Mouse (Mus musculus) forebrain, embryonic 11.5 days (tissue): ENCODE results near the gene Lsm10. TPM values are rescaled to one million over a fixed set of nuclear protein-coding genes. Genes with fewer than 3 reads are reported as not detected.

Source experiments
- ATAC-seq: fragments of 200-750 bp; cut with Nextera tagmentation; replicated peaks from 2 replicates; pipeline ENCODE4 v1.8.0; 2017; ENCODE audit warnings: moderate TSS enrichment; ENCODE audit not compliant: low FRiP score
- DNase-seq: peaks from one replicate; pipeline ENCODE4 v3.0.0-alpha.2; 2017; ENCODE audit warnings: low spot score
- H3K27ac ChIP-seq: fragments of 300-500 bp; sonication (generic); 2 replicates; pipeline ENCODE4 v1.5.1; 2014; ENCODE audit warnings: low read depth, low read length
- H3K27me3 ChIP-seq: fragments of 300-500 bp; sonication (generic); 2 replicates; pipeline ENCODE4 v1.6.1; 2014; ENCODE audit warnings: mild to moderate bottlenecking, low read length, mixed read lengths; ENCODE audit not compliant: control insufficient read depth, insufficient read depth
- H3K36me3 ChIP-seq: fragments of 300-500 bp; sonication (generic); 2 replicates; pipeline ENCODE4 v1.6.1; 2014; ENCODE audit warnings: mild to moderate bottlenecking, low read length, moderate library complexity, mixed read lengths; ENCODE audit not compliant: control insufficient read depth, insufficient read depth
- H3K4me1 ChIP-seq: fragments of 300-500 bp; sonication (generic); replicated peaks from 2 replicates; pipeline ENCODE4 v1.6.1; 2014; ENCODE audit warnings: low read length, mixed read lengths; ENCODE audit not compliant: control insufficient read depth, insufficient read depth
- H3K4me2 ChIP-seq: fragments of 300-500 bp; sonication (generic); 2 replicates; pipeline ENCODE4 v1.6.1; 2014; ENCODE audit warnings: low read depth, mild to moderate bottlenecking, low read length, moderate library complexity, mixed read lengths; ENCODE audit not compliant: severe bottlenecking
- H3K4me3 ChIP-seq: fragments of 300-500 bp; sonication (generic); 2 replicates; pipeline ENCODE4 v1.5.1; 2014; ENCODE audit warnings: low read depth, low read length
- H3K9ac ChIP-seq: fragments of 300-500 bp; sonication (generic); 2 replicates; pipeline ENCODE4 v1.6.1; 2014; ENCODE audit warnings: low read length
- H3K9me3 ChIP-seq: fragments of 300-500 bp; sonication (generic); 2 replicates; pipeline ENCODE4 v1.6.1; 2016; ENCODE audit warnings: low read length, mixed read lengths; ENCODE audit not compliant: control insufficient read depth
- WGBS: fragments of 180-500 bp; shearing (Covaris S2); extraction: QIAGEN DNeasy Blood & Tissue Kit; methylation state at CpG from one replicate; pipeline ENCODE4 v1.1.7; 2014; 5-methylcytosine and 5-hydroxymethylcytosine counted together
- polyA plus RNA-seq: library from polyadenylated mRNA; unstranded; fragments of >200 nt; fragmentation: Nextera tagmentation; extraction: Ambion mirVana; gene quantifications from 2 replicates; pipeline ENCODE4 v1.2.1, GENCODE M21; 2014

Lsm10 gene
- polyA plus RNA-seq, 1 experiment from 2014 or later = 44.4 TPM

DNA sequence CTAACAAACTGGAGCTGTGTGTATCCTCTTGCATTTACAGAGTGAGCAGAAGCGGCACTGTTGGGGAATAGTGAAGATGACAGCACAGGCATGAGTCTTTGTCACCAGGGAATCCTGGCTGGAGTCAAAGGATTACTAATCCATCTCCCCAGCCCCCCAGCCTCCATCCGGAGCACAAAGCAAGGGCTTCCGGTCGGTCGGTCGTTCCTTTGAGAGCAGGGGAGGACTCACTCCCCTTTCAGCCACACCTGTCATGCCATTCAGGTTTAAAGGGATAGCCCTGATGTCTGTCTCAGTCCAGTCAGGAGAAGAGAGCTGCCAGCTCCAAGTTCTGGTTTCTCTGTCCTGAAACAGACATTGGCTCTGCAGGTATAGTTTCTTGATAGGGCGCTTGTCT lies 14.7 kb downstream of the Lsm10 start:
- no peak for DNase-seq
- no peak overlapping the region for H3K4me3 ChIP-seq
- 18% methylated on average over 7 of the region's 7 CpGs for WGBS
- H3K4me2 ChIP-seq = no peak overlapping the region
- H3K27me3 ChIP-seq = no peaks in the 10 kb centered on the region
- no peaks in the 10 kb centered on the region for H3K36me3 ChIP-seq
- ATAC-seq = no peak
- no peaks in the 10 kb centered on the region for H3K9me3 ChIP-seq
- peaks cover 16% of the 10 kb centered on the region; the same call in 1 of the 2 replicates for H3K4me1 ChIP-seq
- peak overlapping the region; percentile 20 for H3K9ac ChIP-seq
- H3K27ac ChIP-seq = peak overlapping the region; percentile 25

DNA sequence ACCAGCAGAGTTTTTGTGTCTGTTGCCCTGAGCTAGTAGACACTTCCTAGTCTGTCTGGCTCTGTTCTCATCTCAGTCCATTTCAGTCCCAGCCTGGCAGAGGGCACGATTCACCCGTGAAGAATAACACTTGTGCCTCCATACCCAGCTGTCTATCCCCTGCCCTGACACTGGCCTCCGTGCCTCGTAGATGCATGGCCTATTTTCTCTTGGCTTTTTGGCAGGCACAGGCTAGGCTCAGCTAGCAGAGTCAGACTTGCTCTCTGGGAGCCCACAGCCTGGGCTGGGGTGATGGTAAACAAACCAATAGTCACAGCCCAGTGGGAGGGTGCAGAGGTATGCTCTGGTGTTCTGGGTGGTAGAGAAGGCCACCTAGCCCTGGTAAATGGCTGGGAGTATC lies 16.8 kb downstream of the Lsm10 start:
- no peak for DNase-seq
- Histone ChIP-seq H3K4me1 (peaks cover 12% of the 10 kb centered on the region; the same call in 1 of the 2 replicates), H3K4me3 (no peak overlapping the region), H3K9me3 (no peaks in the 10 kb centered on the region), H3K27ac (no peak overlapping the region), H3K27me3 (no peaks in the 10 kb centered on the region), H3K36me3 (no peaks in the 10 kb centered on the region), H3K9ac (no peak overlapping the region), H3K4me2 (no peak overlapping the region)
- 87% methylated on average over 4 of the region's 4 CpGs for WGBS
- ATAC-seq = no peak

DNA sequence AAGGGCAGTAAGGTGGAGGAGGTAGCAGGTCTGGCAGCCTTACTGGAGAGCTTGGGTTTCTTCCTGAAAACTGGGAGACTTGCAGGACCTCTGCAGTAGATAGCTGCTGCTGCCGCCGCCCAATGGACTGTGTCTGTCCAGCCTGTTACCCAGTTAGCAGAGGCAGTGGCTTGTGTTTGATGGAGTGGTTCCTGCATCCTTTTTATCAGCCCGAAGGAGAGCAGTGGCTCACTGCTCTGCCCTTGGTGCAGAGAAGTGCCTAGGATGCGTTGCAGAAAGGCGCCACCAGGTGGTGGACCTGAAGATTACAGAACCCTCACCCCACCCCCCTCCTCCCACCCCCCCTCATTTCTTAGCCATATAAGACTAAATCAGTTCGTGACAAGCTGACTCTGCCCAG lies 17.5 kb downstream of the Lsm10 start:
- H3K36me3 ChIP-seq = no peaks in the 10 kb centered on the region
- H3K4me1 ChIP-seq = peaks cover 12% of the 10 kb centered on the region; the same call in 1 of the 2 replicates
- H3K9me3 ChIP-seq = no peaks in the 10 kb centered on the region
- DNase-seq = peak; percentile 77
- no peak overlapping the region for H3K4me2 ChIP-seq
- no peak overlapping the region for H3K27ac ChIP-seq
- no peak for ATAC-seq
- H3K27me3 ChIP-seq = no peaks in the 10 kb centered on the region
- H3K4me3 ChIP-seq = no peak overlapping the region
- H3K9ac ChIP-seq = no peak overlapping the region
- WGBS = 28% methylated on average over 6 of the region's 6 CpGs

DNA sequence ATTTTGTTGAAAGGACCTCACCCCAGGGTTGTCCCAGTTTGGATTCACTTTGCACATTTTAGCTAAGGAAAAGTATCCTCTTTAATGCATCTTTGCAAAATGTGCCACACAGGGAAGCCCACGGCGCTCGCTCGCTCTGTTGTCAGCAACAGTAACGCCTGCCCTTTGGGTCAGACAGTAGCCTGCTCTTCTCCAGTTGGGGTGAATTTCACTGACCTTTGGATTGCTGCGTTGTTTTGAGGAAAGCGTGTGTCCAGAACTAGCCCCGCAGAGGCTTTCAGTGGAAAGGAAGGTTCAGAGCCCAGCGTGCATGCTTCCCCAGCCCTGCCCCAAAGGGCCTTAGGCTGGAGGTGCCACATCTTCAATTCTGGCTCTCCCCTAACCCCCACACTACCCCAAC lies 19.0 kb downstream of the Lsm10 start:
- Histone ChIP-seq H3K36me3 (no peaks in the 10 kb centered on the region), H3K4me1 (peaks cover 9% of the 10 kb centered on the region; the same call in 1 of the 2 replicates), H3K9me3 (no peaks in the 10 kb centered on the region), H3K9ac (no peak overlapping the region), H3K27ac (no peak overlapping the region), H3K4me3 (no peak overlapping the region), H3K27me3 (no peaks in the 10 kb centered on the region), H3K4me2 (no peak overlapping the region)
- 92% methylated on average over 9 of the region's 9 CpGs for WGBS
- ATAC-seq = no peak
- DNase-seq = no peak

DNA sequence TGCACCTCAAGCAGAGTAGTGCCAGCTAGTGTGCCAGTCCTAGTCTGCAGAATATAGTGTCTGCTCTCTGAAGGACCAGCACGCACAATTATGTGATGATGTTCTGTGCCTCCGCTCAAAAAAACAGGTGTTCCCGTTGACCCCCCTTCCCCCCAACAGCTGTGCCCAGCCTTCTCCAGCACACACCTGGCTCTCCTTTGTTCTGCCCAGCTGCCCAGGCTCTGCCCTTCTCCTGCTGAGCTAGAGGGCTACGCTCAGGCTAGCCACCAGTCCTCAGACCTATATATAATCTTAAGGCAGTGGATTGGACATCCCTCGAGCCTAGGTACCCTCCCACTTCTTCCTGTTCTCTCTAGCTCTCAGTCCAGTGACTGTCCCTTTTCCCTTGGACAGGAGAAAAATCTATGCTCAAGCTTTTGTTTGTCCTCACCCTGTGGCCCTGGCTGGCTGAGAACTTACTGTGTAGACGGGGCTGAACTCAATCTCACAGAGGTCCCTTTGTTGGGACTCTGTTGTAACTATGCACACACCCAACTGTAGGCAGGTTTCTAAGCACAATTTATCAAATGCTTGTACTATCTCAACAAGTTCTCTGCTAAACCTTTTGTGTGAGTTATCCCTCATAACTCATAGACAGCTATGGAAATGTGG lies 19.6 kb downstream of the Lsm10 start:
- Histone ChIP-seq H3K4me2 (no peak overlapping the region), H3K27me3 (no peaks in the 10 kb centered on the region), H3K4me1 (peaks cover 4% of the 10 kb centered on the region; the same call in 1 of the 2 replicates), H3K4me3 (no peak overlapping the region), H3K9me3 (no peaks in the 10 kb centered on the region), H3K36me3 (no peaks in the 10 kb centered on the region), H3K27ac (no peak overlapping the region), H3K9ac (no peak overlapping the region)
- ATAC-seq (no peak), DNase-seq (no peak)
- 81% methylated on average over 6 of the region's 6 CpGs for WGBS

DNA sequence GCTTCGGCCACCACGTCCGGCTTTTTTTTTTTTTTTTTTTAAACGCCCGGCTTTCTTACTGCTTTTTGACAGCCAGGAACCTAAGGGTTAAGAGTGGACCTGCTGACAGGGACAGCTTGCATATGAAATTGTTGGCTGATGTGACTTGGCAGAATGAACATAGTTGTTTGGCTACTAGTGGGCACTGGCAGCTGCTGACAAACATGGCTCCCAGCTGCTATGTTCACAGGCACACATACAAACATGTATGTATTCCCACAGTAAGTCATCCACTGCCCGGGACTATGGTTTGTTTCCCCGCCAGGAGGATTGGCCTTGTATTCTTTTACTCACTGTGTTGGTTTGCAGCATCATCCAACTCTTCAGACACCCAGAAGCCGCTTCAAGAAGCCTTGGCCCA lies 20.7 kb downstream of the Lsm10 start:
- Histone ChIP-seq H3K4me2 (no peak overlapping the region), H3K27ac (no peak overlapping the region), H3K4me3 (no peak overlapping the region), H3K27me3 (no peaks in the 10 kb centered on the region), H3K9ac (no peak overlapping the region), H3K36me3 (no peaks in the 10 kb centered on the region), H3K9me3 (peaks cover 3% of the 10 kb centered on the region; the same call in 1 of the 2 replicates), H3K4me1 (no peaks in the 10 kb centered on the region)
- no peak for DNase-seq
- no peak for ATAC-seq
- WGBS = 92% methylated on average over 8 of the region's 8 CpGs

DNA sequence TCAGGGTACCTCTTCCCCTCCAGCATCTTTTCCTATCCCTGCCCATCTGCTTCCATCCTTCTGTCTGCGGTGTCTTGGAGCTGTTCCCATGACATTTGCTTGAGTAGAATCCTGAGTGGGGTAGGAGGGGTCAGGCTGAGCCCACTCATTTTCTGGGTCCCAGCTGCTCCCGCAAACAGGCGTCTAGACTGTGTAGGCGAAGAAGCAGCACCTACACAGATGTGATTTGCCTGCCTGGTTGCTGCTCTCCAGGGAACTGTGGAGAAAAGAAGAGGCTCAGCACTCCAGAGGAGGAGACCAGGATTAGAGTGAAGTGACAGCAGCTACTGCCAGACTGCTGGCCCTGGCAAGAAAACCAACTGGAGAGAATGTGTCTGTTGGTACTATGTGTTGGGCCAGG lies 22.2 kb downstream of the Lsm10 start:
- Histone ChIP-seq H3K4me3 (no peak overlapping the region), H3K4me1 (no peaks in the 10 kb centered on the region), H3K4me2 (no peak overlapping the region), H3K27ac (no peak overlapping the region), H3K9me3 (peaks cover 3% of the 10 kb centered on the region; the same call in 1 of the 2 replicates), H3K36me3 (no peaks in the 10 kb centered on the region), H3K9ac (no peak overlapping the region), H3K27me3 (no peaks in the 10 kb centered on the region)
- ATAC-seq (no peak), DNase-seq (no peak)
- WGBS = 92% methylated on average over 4 of the region's 4 CpGs

DNA sequence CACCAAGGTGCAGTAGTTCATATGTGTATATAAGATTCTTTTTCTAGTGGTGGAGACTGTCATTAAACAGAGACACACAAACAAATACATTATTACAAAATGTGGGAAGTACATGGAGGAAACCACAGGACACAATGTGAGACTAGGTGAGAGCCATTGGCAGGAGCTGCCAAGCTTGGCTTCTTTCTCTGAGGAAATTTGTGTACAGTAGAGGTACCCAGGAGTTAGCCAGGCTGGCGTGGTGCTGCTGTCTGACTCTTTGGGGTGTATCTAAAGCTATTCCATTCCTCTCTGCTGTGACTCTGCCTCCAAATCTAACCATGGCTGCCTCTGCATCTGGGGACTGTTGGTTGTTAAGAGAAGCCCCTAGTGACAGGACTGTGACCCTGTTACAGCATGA lies 22.6 kb downstream of the Lsm10 start:
- H3K4me3 ChIP-seq = no peak overlapping the region
- H3K27me3 ChIP-seq = no peaks in the 10 kb centered on the region
- no peaks in the 10 kb centered on the region for H3K4me1 ChIP-seq
- H3K9me3 ChIP-seq = peaks cover 3% of the 10 kb centered on the region; the same call in 1 of the 2 replicates
- H3K27ac ChIP-seq = no peak overlapping the region
- DNase-seq (no peak), ATAC-seq (no peak)
- 61% methylated on average over 1 of the region's 1 CpGs for WGBS
- no peak overlapping the region for H3K9ac ChIP-seq
- H3K36me3 ChIP-seq = no peaks in the 10 kb centered on the region
- no peak overlapping the region for H3K4me2 ChIP-seq

DNA sequence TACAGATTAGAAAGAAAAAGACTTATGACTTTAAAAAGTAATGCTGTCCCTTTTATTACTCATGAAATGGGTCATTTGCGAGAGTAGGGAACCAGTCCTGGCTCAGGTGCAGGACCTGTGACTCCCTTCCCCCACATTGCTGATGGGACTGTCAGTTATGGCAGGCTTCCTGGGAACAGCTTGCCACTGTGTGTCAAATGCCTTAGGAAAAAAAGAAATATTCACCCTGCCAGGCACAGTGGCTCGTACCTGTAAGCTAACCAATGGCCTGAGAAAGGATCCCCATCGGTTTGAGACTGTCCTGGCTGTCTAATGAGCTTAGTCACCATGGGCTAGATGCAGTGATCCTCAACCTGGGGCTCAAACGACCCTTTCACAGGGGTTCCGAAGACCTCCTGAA lies 23.6 kb downstream of the Lsm10 start:
- H3K36me3 ChIP-seq = peaks cover 3% of the 10 kb centered on the region; the same call in 1 of the 2 replicates

More for the DNA sequence above, 23.6 kb downstream of the Lsm10 start:
- Histone ChIP-seq H3K4me2 (no peak overlapping the region), H3K4me1 (no peaks in the 10 kb centered on the region), H3K4me3 (no peak overlapping the region), H3K9ac (no peak overlapping the region), H3K27ac (no peak overlapping the region), H3K9me3 (peaks cover 3% of the 10 kb centered on the region; the same call in 1 of the 2 replicates), H3K27me3 (no peaks in the 10 kb centered on the region)
- 92% methylated on average over 5 of the region's 5 CpGs for WGBS
- ATAC-seq (no peak), DNase-seq (no peak)
